ENCODE assay signal across 8 mouse cellular contexts in the genomic region with DNA sequence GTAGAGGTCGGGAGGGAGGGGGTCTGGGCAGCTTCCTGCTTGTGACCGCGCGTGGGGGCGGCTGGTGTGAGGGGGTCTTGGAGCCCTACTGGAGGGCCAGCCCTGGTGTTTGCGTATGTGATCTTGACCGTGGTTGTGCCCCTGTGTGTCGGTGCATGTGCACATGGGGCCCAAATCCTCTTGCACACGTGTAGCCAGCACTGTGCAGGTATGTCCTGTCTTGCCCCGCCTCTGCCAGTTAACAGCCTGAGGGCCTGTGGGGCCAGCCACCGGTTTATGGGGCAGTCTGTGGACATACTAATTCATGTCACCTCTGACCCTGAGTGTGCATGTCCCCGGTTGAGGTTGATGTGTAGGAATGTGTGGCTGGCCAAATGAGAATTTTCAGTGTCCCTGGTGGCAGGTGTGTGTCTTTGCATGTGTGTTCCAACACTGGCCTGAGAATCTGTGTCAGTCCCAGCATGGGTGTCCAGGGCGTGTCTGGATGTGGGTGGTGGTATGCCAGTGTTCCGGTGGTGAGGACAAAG. TPM values are rescaled to one million over a fixed set of nuclear protein-coding genes. Genes with fewer than 3 reads are reported as not detected.
DNase-seq lines count a peak whose midpoint lies in the region; ATAC-seq and TF ChIP-seq lines count a peak whose summit lies in the region.

No protein-coding gene starts in this region.

- H3K27me3 ChIP-seq in heart, postnatal 0 days (ENCODE audit: control insufficient read depth, insufficient read depth, low read length): no peaks in the 10 kb centered on the region
- H3K27me3 ChIP-seq in liver, embryonic 12.5 days (replicated peaks): peaks cover 59% of the 10 kb centered on the region
- peaks cover 4% of the 10 kb centered on the region; the same call in 1 of the 2 replicates for H3K27me3 ChIP-seq in splenic B cell, adult 2 months (ENCODE audit: control insufficient read depth, insufficient read depth, low read length, poor library complexity, severe bottlenecking)

- intact Hi-C loops in gastrocnemius, adult 2 months (cut with DNase I): no loop called here

- DNase-seq in gastrocnemius, adult 2 months: no peak
- DNase-seq in gastrocnemius, adult 18-20 months (ENCODE audit: low spot score): no peak
- DNase-seq in 416B (ENCODE audit: low read depth): peak; percentile 56
- DNase-seq in heart, postnatal 0 days (ENCODE audit: low spot score): no peak
- DNase-seq in splenic B cell, adult 2 months (ENCODE audit: low read depth, low spot score): peak; percentile 50
- no peak for DNase-seq in ovary, postnatal 14 days (ENCODE audit: low spot score)

- peak; percentile 55 for ATAC-seq in common myeloid progenitor, adult 5-6 weeks (replicated peaks; ENCODE audit: low read depth, poor library complexity, severe bottlenecking)
- peak; percentile 21 for ATAC-seq in heart, postnatal 0 days (ENCODE audit: insufficient read depth, low read depth)
- peak; percentile 23; the same call in 1 of the 2 replicates for ATAC-seq in liver, embryonic 12.5 days

- peaks cover 39% of the 10 kb centered on the region for H3K4me1 ChIP-seq in heart, postnatal 0 days (ENCODE audit: control insufficient read depth, insufficient read depth)
- H3K4me1 ChIP-seq in liver, embryonic 12.5 days: peaks cover 82% of the 10 kb centered on the region

- peak overlapping the region; percentile 100 for H3K4me2 ChIP-seq in heart, postnatal 0 days (ENCODE audit: low read depth, low read length)
- peak overlapping the region; percentile 99 for H3K4me2 ChIP-seq in liver, embryonic 12.5 days

- peak overlapping the region; percentile 72 for H3K9ac ChIP-seq in heart, postnatal 0 days (replicated peaks; ENCODE audit: low read depth, low read length)
- peak overlapping the region; percentile 83 for H3K9ac ChIP-seq in liver, embryonic 12.5 days

- no peaks in the 10 kb centered on the region for H3K36me3 ChIP-seq in heart, postnatal 0 days (replicated peaks; ENCODE audit: control insufficient read depth, insufficient read depth, low read length)
- H3K36me3 ChIP-seq in liver, embryonic 12.5 days: no peaks in the 10 kb centered on the region
- no peaks in the 10 kb centered on the region for H3K36me3 ChIP-seq in splenic B cell, adult 2 months (ENCODE audit: control insufficient read depth, insufficient read depth, low read length, poor library complexity, severe bottlenecking)

- WGBS in heart, postnatal 0 days: 31% methylated on average over 9 of the region's 14 CpGs
- WGBS in liver, embryonic 12.5 days (ENCODE audit: insufficient replicate concordance): 15% methylated on average over 13 of the region's 14 CpGs

- no peak for TF ChIP-seq EP300 in heart, postnatal 0 days (IDR thresholded peaks at IDR 0.05; ENCODE audit: low read depth)

- peak overlapping the region; percentile 43 for H3K27ac ChIP-seq in gastrocnemius, adult 2 months
- 0 out of 2 replicates have a peak overlapping the region, but pooled peaks have one; percentile 15 for H3K27ac ChIP-seq in heart, postnatal 0 days (ENCODE audit: low read depth)
- H3K27ac ChIP-seq in liver, embryonic 12.5 days: peak overlapping the region; percentile 55

- no peaks in the 10 kb centered on the region for H3K9me3 ChIP-seq in heart, postnatal 0 days (replicated peaks; ENCODE audit: control insufficient read depth, low read length)
- H3K9me3 ChIP-seq in liver, embryonic 12.5 days (replicated peaks): no peaks in the 10 kb centered on the region

- peak overlapping the region; percentile 84 for H3K4me3 ChIP-seq in gastrocnemius, adult 2 months
- peak overlapping the region; percentile 77 for H3K4me3 ChIP-seq in heart, postnatal 0 days (ENCODE audit: low read depth, low read length)
- H3K4me3 ChIP-seq in liver, embryonic 12.5 days: peak overlapping the region; percentile 72

- peak; percentile 22; the same call in 1 of the 2 replicates for TF ChIP-seq CTCF in gastrocnemius, adult 2 months (IDR thresholded peaks at IDR 0.05)
- peak; percentile 40 for TF ChIP-seq CTCF in heart, postnatal 0 days (IDR thresholded peaks at IDR 0.05; ENCODE audit: low read depth)

RNA-seq across cellular contexts. Expression of a gene that starts 8.1 kb away (rescaled TPM):
- total RNA-seq in gastrocnemius, adult 2 months (2021): 1 to 10 TPM; 3.0 to 3.5 TPM
- 1 to 10 TPM; 2.2 to 2.8 TPM for total RNA-seq in gastrocnemius, adult 18-20 months (2021)
- total RNA-seq in common myeloid progenitor, adult 5-6 weeks (2017): 9.1 and 14.7 TPM in 2 replicates
- 4.3 and 6.6 TPM in 2 replicates for total RNA-seq in heart, postnatal 0 days (2014; rRNA removed; ENCODE audit: low replicate concordance)
- polyA plus RNA-seq in heart, postnatal 0 days (2015; fragmentation: Nextera tagmentation; extraction: Ambion mirVana): 0.41 and 0.45 TPM in 2 replicates
- 0.29 and 0.36 TPM in 2 replicates for polyA plus RNA-seq in liver, embryonic 12.5 days (2016; fragmentation: Nextera tagmentation; extraction: Ambion mirVana)

RNA-seq across cellular contexts. Expression of a gene that starts 9.7 kb away (rescaled TPM):
- 100 to 1,000 TPM in 1 of 2 experiments, 10 to 100 TPM in 1; 93.8 to 104 TPM for total RNA-seq in gastrocnemius, adult 2 months (2021)
- 100 to 1,000 TPM; 103 to 109 TPM for total RNA-seq in gastrocnemius, adult 18-20 months (2021)
- total RNA-seq in common myeloid progenitor, adult 5-6 weeks (2017): 58.4 and 70.4 TPM in 2 replicates
- 80.2 and 107 TPM in 2 replicates for total RNA-seq in heart, postnatal 0 days (2014; rRNA removed; ENCODE audit: low replicate concordance)
- 180 and 193 TPM in 2 replicates for polyA plus RNA-seq in heart, postnatal 0 days (2015; fragmentation: Nextera tagmentation; extraction: Ambion mirVana)
- polyA plus RNA-seq in liver, embryonic 12.5 days (2016; fragmentation: Nextera tagmentation; extraction: Ambion mirVana): 119 and 129 TPM in 2 replicates

RNA-seq across cellular contexts. Expression of a gene that starts 16.3 kb away (rescaled TPM):
- 10 to 100 TPM in 1 of 2 experiments, 1 to 10 TPM in 1; 9.2 to 10.7 TPM for total RNA-seq in gastrocnemius, adult 2 months (2021)
- 10 to 100 TPM in 1 of 2 experiments, 1 to 10 TPM in 1; 8.2 to 11.3 TPM for total RNA-seq in gastrocnemius, adult 18-20 months (2021)
- 3.2 and 3.3 TPM in 2 replicates for total RNA-seq in common myeloid progenitor, adult 5-6 weeks (2017)
- total RNA-seq in heart, postnatal 0 days (2014; rRNA removed; ENCODE audit: low replicate concordance): 13.7 and 16.3 TPM in 2 replicates
- polyA plus RNA-seq in heart, postnatal 0 days (2015; fragmentation: Nextera tagmentation; extraction: Ambion mirVana): 6.3 and 7.2 TPM in 2 replicates
- 2.7 TPM in 2 replicates for polyA plus RNA-seq in liver, embryonic 12.5 days (2016; fragmentation: Nextera tagmentation; extraction: Ambion mirVana)

RNA-seq across cellular contexts. Expression of a gene that starts 23.9 kb away (rescaled TPM):
- under 1 TPM; 0.17 to 0.41 TPM for total RNA-seq in gastrocnemius, adult 2 months (2021)
- total RNA-seq in gastrocnemius, adult 18-20 months (2021): under 1 TPM; 0.66 TPM
- total RNA-seq in common myeloid progenitor, adult 5-6 weeks (2017): 25.1 and 27.9 TPM in 2 replicates
- 4.0 and 10.9 TPM in 2 replicates for total RNA-seq in heart, postnatal 0 days (2014; rRNA removed; ENCODE audit: low replicate concordance)
- polyA plus RNA-seq in heart, postnatal 0 days (2015; fragmentation: Nextera tagmentation; extraction: Ambion mirVana): 5.0 and 5.4 TPM in 2 replicates
- polyA plus RNA-seq in liver, embryonic 12.5 days (2016; fragmentation: Nextera tagmentation; extraction: Ambion mirVana): 8.9 and 9.2 TPM in 2 replicates

RNA-seq across cellular contexts. Expression of a gene that starts 32.2 kb away (rescaled TPM):
- total RNA-seq in gastrocnemius, adult 2 months (2021): under 1 TPM; 0.18 to 0.64 TPM
- total RNA-seq in gastrocnemius, adult 18-20 months (2021): under 1 TPM; 0.37 to 0.43 TPM
- 11.9 and 16.7 TPM in 2 replicates for total RNA-seq in common myeloid progenitor, adult 5-6 weeks (2017)
- total RNA-seq in heart, postnatal 0 days (2014; rRNA removed; ENCODE audit: low replicate concordance): 4.5 and 4.8 TPM in 2 replicates
- polyA plus RNA-seq in heart, postnatal 0 days (2015; fragmentation: Nextera tagmentation; extraction: Ambion mirVana): 0.93 and 1.5 TPM in 2 replicates
- 6.6 and 8.1 TPM in 2 replicates for polyA plus RNA-seq in liver, embryonic 12.5 days (2016; fragmentation: Nextera tagmentation; extraction: Ambion mirVana)

Comparison
In these comparisons a context has a peak if more than half of its experiments do, and no peak if none do; other contexts are left out.
1. DNase-seq: peak in 416B (single experiment) and splenic B cell, adult 2 months (single experiment); none in gastrocnemius, adult 2 months (single experiment), gastrocnemius, adult 18-20 months (single experiment), heart, postnatal 0 days (single experiment) and ovary, postnatal 14 days (single experiment).
2. Peak in every context shown above with its lines, with median percentiles within 50 percentile points of each other: H3K27ac ChIP-seq, H3K4me3 ChIP-seq and ATAC-seq.